Mouse (Mus musculus): Measurements from ENCODE around the gene Pitpna.
"Not testable (repeated sequence)": the region's sequence is repeated elsewhere in the genome, so short reads cannot be mapped to it uniquely, and the experiment has no call there.

Gene Pitpna

DNA sequence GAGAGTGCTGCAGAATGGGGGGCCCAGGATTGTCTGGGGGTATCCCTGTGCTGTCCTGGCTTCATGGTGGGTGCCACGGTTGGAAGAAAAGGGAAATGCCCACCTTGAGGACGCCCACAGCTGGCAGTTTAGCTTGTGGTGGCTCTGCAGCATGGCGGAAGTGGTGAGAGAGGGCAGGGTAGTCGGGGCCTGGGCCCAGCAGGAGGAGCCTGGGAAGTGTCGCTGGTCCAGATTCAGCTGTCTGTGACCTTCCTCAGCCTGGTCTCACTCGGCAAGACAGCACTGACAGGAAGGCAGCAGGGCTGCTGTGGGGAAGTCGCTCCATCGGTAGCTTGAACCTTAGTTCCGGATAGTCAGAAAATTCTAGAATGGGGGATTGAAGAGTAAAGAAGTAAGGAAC lies 6.5 kb downstream of the Pitpna start:
- peak; percentile 46 for DNase-seq

DNA sequence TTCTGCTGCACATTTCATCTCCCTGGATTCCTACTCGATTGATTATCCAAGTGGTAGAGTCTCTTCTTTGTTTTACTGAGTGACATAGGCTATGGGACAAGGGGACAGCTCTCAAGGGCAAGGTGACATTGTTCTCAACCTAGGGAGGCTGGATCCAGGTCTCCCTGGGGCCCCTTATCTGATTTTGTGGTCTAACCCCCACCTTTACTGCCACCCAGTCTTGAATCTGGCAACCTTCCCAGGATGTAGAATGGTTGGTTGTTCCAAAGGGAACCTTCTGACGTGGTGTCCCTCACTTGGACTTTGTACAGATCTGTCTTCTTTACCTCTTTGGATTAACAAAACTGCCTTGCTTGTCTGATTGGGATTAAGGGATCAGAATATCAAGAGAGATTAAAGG lies 7.5 kb downstream of the Pitpna start:
- no peak for DNase-seq

DNA sequence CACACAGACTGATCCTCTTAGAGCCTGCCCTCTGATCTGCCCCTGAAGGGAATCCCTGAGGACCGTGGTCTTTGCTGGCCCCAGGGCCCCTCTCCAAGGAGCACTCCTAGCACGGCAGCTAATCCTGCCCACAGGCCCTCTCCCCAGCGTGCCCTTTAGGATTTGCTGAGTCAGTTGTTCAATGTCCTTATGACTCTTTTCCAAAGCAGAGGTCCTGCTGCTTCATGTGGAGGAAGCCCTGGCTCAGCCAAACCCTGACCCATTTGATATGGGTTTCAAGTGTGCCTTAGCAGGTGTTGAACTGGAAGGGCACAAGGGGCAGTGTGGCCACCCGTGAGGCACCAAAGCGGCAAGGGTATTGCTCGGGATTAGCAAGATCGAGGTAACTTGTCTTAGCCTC lies 7.9 kb downstream of the Pitpna start:
- DNase-seq = no peak

DNA sequence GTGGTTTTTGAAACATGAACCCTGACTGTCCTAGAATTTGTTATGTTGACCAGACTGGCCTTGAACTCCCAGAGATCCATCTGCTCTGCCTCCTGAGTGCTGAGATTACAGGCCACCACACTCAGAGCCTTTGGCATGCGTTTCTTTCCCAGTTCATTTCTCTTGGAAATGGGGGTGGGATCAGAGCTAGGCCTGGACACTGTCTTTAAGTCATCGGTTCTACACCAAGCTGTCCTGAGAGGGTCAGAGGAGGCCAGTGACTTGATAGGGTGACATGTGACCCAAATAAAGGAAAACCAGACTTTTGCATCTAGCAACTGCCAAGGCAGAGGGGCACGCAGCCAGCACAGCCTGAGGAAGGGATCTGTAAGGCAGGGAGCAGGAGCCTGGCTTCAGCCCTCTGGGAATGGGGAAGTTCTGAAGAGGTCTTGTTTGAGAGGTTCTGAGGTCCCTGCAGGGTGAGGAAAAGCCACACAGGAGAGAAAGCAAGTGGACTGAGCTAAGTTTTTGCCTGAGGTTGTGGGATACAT lies 8.9 kb downstream of the Pitpna start:
- DNase-seq = peak; percentile 56

DNA sequence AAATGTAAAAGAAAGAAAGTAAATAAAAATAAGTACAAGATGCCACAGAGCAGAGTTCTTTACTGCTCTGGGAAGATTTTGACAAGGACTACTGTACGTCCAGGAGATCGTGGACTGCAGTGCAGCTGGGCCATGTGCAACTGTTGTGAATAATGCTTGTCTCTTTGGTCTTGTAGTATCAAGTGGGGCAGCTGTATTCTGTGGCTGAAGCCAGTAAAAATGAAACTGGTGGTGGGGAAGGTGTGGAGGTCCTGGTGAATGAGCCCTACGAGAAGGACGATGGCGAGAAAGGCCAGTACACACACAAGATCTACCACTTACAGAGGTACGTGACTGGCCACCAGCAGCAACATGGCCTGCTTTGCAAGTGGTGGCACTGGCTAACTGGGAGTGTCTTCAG lies 10.1 kb downstream of the Pitpna start:
- no peak for DNase-seq

DNA sequence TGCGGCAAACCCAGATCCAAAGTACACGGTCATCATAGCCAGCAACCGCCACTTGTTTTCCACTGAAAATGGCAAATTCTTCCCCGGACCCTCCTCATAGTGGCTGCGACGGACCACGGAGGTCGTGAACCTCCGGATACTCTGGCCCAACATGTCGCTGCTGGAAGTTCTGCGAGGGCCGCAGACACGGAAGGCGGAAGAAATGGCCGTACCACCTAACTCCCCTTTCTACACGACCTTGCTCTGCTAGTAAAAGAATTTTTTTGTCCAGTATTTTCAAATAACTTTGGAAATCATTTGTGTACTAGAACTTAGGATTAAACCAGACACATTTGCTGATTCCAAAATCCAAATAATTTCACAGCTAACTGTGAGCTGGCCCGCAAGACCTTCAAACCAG lies 11.9 kb downstream of the Pitpna start:
- not testable (repeated sequence) for DNase-seq

DNA sequence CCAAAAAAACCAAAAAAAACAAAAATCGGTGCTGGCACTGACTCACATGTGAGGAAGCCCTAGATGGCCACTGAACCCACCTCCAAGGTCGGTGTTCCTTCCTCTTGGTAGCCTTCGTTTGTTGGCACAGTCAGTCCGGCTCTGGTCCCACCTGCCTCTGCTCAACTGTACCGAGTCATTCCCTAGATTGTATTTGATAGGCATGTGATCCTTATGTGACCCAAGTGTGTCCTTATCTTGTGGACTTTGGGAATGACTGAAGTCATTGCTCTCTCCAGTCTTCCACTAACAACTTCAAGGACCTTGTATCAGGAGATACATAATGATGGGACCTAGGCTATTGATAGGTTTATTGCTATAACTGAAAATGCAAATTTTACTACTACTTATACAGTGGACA lies 16.9 kb downstream of the Pitpna start:
- DNase-seq = no peak

DNA sequence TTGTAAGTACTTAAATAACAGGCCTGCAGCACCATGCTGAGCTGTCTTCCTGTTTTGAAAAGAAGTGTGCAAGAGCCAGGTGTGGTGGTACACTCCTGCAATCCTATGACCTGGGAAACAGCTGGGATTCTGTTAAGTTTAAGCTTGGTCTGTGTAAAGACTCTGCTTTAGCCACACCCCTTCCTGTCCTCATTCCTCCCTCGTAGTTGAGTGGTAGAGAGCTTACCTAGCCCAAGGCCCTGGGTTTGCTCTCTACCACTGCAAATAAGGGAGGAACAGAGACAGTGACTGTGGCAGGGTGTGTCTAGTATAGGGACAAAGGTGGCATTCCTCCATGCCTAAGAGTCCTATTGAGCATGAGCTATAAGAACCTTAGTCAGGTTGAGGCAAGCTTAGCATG lies 17.4 kb downstream of the Pitpna start:
- no peak for DNase-seq

DNA sequence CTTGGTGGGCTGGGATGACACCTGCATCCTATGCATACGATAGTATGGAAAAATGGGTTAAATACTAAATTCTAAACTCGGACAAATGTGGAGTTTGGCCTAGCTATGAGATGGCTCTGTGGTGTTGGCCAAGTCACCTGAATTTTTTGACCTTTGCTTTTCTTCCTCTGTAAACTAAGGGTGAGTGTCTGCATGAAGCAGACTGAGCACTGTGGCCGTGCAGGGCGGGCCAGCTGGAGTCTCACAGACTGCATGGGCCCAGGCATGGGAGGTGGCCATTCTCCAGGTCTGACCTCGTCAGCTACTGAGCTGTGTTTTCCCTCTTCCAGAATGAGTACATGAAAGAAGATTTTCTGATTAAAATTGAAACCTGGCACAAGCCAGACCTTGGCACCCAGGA lies 20.9 kb downstream of the Pitpna start:
- DNase-seq = no peak

DNA sequence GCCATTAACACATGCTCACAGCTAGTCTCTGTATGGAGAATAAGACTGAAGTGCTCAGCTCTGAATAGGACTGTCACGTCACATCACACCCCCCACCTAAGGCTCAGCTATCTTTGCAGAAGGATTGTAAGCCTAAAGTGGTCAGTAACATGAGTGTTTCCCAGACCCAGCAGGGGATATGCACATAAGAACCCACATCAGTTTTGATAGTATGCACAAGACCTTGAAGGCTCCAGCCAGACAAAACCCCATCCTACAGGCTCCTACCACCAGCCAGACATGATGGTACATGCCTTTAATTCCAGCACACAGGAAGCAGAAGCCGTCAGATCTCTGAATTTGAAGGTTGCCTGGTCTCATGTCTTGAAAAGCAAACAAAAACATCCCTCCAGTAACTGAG lies 22.1 kb downstream of the Pitpna start:
- DNase-seq = no peak

DNA sequence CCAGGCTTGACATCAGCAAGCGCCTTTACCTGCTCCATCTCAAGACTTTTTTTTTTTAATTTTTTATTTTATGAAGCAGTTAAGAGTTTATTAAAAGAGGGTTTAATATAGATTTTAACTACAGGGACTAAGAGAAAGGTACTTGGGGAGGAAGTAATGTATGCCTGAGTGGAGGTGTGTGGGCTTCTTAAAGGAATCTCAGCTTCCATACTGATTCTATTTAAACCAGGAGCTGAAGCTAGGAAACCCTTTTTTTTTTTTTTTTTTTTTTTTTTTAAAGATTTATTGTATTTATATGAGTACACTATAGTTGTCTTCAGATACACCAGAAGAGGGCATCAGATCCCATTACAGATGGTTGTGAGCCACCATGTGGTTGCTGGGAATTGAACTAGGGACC lies 26.9 kb downstream of the Pitpna start:
- no peak for DNase-seq

DNA sequence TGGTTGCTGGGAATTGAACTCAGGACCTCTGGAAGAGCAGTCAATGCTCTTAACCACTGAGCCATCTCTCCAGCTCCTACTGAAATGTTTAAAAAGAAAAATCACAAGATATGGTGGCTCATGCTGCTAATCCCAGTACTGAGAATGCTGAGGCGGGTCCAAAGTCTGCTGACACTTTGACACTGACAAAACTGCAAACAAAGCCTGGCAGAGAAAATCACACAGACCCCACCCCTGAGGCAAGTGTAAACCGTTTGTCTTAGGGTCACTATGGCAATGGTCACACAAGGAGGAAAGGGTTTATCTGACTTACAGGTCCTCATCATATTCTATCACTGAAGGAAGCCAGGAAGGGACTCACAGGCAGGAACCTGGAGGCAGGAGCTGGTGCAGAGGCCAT lies 27.7 kb downstream of the Pitpna start:
- no peak for DNase-seq

DNA sequence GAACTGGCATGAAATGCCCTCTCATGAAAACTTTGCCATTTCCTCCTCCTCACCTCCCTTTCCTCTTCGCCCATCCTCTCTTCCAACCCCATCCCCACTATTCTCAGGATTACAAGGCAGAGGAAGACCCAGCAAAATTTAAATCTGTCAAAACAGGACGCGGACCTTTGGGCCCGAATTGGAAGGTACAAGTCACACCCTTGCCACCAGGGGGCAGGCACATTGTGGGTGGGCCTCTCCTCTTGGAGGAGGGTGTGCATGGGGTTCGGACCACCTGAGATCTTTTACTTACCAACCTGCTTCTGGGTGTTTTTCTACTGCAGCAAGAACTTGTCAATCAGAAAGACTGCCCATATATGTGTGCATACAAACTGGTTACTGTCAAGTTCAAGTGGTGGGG lies 31.2 kb downstream of the Pitpna start:
- DNase-seq = no peak

DNA sequence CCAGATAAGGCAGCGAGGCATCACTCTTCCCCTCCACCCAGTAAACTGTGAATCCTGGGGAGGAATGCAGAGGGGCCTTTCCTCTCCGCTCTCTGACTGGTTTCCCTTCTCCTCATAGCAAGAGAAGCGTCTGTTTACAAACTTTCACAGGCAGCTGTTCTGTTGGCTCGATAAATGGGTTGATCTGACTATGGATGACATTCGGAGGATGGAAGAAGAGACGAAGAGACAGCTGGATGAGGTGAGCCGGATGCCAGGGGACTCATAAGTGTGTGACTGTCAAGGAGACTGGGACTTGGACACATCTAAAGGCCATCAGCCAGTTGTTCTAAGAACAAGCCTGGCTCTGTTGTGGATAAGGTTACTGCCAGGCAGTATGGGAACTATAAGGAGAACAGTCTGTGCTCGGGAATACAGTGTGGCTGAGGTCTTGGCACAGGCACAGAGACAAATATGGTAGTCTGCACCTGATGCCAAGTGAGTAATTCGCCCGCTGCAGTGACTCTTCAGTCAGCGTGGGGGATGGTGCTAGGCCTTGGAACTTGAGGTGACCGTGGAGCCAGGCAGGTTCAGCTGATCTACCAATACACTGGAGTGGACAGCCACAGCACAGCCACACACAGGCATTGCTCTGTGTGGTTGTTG lies 32.4 kb downstream of the Pitpna start:
- DNase-seq = peak; percentile 65

DNA sequence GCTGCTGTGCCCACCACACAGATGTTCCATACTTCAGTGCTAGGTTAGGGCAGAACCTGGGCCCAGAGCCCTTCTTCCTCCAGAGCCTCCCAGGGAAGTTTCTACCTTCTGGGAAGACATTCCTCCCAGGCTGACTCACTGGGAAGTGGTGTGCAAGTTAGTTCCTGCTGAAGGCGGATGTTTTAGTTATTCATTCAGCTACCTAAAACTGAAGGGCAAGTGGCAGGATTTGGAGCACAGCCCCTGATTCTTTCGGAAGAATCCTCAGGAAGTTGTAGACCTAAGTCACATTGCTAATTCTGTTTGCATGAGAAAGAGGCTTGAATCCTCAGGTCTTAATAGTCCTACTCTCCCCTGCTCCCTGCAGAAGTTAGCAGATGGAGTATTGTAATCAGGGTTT lies 33.5 kb downstream of the Pitpna start:
- DNase-seq = no peak

DNA sequence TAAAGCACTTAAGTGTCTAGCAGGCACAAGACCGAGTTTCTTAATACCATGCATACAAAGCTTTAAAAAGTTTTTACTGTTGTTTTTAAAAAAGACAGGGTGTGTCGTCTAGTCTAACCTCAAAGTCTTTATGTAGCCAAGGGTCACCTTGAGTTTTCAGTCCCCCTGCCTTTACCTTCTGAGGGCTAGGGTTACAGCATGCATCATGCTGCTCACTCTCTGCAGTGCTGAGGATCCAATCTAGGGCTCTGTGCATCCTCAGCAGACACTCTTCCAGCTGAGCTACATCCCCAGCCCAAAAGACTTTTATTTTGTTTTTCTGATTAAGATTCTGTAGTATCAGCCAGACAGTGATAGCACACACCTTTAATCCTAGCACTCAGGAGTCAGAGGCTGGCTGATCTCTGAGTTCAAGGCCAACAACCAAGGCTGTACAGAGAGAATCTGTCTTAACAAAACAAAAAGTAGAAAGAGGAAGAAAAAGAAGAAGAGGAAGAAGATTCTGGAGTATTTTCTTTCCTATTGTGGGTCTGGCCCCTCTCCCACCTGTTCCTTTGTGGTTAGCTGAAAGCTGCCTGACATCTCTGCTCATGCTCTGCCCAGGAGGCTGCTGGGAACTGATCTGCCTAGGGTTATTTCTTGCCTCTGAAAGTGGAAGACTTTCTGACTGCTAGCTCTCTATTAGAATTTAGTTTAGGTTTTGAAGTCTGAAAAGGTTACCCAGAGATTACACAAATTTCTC lies 34.9 kb downstream of the Pitpna start:
- DNase-seq = no peak

DNA sequence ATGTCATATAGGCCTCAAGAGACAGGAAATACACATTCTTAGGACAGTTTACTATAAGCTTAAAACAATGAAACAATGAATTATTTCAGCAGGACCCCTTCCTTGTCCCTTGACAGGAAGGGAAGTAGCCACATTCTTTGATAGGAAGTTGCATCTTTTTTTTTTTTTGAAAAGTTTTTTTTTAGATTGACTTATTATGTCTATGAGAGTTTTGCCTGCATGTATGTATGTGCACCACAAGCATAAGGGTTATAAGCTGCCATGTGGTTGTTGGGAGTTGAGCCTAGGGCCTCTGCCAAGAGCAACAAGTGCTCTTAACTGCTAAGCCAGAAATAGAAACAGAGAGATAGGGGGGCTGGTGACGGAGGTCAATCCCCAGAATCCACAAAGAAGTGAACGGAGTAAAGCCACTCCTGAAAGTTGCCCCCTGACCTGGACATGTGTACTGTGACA lies 36.2 kb downstream of the Pitpna start:
- peak; percentile 46 for DNase-seq

DNA sequence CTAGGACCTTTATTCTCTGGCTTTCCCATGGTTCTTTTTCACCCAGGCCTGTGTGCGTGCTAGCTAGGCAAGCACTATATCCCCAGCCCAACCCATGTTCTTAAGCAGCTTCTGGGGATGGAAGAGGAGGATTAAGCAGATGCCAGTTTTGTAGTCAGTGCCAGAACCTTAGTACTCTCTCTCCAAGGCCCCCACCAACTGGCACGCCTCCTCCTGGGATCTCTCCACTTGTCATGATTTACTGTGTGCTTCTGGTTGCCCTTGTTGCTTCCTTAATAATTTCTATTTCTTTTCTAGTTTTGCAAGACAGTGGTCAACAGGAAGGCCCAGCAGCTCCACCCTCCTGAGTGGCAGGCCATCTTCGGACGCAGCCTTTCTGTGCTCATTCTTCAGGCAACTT lies 37.9 kb downstream of the Pitpna start:
- no peak for DNase-seq

DNA sequence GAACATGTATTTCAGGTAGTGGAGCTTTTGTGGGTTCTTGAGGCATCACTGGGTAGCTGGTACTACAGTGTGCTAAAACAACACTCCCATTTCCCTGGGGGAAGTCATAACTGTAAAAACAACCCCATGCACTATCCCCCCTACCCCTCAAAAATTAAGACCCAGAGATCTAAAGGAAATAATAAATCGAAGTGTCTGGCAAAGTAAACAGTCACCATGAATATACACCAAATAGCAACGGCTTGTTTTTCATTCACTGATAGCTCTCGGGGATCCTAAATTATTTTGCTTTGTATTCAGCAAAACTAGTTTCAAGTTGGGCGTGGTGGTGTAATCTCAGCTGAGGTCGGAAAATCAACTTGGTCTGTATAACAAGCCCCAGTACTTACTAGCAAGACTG lies 42.2 kb downstream of the Pitpna start:
- DNase-seq = no peak

DNA sequence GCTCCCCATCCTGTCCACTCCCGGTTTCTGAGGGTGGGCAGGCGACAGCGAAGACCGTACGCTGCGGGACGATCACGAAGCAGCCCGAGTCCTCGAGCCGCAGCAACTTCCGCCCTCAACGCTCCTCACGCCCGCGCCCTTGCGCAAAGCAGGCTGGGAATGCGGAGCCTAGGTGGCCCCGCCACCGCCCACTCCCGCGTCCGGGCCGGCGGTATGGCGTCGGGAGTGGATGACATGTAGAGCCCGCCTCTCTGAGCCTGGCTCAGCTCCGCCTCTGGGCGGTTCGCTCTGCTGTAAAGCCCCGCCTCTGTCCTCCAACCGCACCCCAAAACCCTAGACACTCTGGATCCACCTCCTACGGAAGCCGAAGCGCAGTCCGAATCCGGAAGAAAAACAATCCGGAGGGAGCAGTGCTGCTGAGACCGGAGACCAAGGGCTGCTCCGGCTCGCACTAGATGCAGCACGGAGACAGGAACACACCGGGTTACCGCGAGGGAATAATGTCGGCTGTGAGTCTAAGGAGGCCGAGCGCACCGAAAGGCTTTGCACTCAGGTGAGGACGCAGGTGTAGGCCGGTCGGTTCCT lies 42.8 kb downstream of the Pitpna start, which contains the start of gene Inpp5k:
Gene Inpp5k, plus strand, starts transcription at position 344 of the 585 bp plus-strand sequence.
- peak; percentile 98 for DNase-seq

DNA sequence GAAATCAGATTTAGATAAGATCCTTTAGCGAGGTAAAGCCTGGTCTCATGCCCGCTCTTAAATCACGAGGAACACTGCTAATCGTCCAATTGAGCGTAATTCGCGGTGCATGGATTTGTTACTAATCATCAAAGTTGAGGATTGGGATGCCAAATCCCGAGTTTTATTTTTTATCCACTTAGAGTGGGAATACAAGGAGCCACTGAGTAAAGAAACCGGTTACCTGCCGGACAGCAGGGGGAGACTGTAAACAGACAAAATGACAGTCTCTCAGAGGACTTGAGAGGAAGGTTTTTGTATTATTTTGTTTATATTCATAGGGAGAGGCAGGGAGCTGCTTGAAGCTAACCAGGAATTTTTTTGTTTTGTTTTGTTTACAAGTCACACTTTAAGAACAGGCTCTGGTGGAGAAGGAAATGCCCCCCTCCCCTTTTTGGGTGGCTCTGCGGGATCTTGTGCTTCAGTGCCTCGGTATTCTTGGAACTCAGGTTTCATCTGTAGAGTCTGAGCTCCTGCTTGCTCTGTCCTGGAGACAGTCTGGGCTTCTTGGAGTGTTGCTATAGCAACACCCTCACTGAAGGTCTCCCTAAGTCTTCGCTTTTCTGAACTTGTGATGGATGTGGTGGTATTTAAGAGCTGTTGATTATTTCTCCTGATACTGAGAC lies 43.8 kb downstream of the Pitpna start:
- peak; percentile 79 for DNase-seq

DNA sequence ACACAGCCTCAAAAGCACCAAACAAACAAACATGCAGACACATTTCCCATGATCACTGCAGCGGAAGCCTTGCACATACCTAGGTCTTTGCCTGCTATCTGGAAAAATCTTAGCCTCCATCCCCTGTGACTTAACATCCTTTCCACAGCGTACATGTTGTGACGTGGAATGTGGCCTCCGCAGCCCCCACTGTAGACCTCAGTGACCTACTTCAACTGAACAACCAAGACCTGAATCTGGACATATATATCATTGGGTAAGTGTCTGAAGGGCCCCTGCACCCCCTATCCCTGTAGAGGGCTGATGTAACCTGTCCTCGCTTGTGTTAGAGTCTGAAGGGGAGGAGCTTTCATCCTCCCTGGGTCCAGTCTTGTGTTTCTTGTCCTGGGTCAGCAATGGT lies 45.0 kb downstream of the Pitpna start:
- no peak for DNase-seq

DNA sequence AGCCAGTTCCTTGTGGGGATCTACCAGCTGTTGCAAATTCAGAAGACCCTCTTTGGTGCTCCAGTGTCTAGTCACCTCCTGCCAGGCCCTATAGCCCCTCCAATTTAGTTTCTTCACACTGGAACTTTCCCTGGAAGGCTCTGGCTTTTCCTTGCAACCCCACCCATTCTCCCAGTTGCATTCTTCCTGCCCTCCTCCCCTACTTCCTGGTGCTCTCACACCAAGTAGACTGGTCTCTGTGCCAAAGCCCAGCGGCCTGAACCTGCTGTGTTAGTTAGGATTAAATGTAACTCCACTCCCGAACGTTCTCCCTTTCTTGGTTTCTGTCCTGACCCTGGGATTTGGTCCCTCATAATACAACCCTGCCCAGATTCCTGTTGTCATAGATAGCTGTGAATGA lies 46.9 kb downstream of the Pitpna start:
- DNase-seq = peak; percentile 63
